Comparison of ENCODE assay signal across 14 mouse cellular contexts in the genomic region with DNA sequence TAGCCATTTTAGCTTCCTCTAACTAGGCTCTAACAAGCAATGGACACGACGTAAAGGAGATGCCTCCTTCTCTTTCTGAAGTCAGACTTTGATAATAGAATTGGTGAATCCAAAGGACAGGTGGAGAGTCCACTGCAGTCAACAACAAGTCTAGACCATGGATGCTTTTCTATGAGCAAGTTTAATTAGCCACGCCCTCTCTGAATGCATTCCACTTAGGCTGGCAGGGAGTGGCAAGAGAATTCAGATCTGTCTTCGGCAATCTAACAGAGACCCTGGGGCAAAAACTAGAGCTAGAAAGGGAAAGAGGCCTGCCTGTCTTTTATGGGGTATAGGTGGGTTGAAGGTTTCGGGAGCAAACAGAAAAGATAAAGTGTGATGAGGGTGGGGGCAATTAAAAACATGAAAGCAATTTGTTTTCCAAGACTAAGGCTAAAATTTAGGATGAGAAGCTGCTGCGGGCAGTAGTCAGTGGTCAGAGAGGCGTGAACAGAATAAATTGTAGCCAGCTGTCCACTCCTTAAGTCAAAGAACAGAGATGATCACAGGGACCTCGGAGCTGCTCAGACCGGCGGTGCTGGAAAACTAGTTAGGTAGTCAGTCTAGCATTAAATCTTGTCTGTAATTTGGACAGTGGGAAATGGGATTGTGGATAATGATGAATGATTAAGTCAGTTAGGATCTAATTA. TPM values are rescaled to one million over a fixed set of nuclear protein-coding genes. Genes with fewer than 3 reads are reported as not detected.
DNase-seq lines count a peak whose midpoint lies in the region; ATAC-seq and TF ChIP-seq lines count a peak whose summit lies in the region.
"Had no signal": no experiment of that assay in that cellular context is flagged by ENCODE, and none has a peak within 500 bp of the region (broad histone marks: within the 10 kb centered on the region; RNA-seq: fewer than 3 reads in every experiment).

No protein-coding gene starts in this region.

- H3K9me3 ChIP-seq in ES-Bruce4 (replicated peaks; ENCODE audit: control insufficient read depth, insufficient read depth, low read length, poor library complexity, severe bottlenecking): no peaks in the 10 kb centered on the region
- H3K9me3 ChIP-seq in ES-E14 (ENCODE audit: control insufficient read depth, insufficient read depth, low read depth, low read length): no peaks in the 10 kb centered on the region
- no peaks in the 10 kb centered on the region for H3K9me3 ChIP-seq in hindbrain, postnatal 0 days (ENCODE audit: low read length)

- no peaks in the 10 kb centered on the region for H3K27me3 ChIP-seq in ES-Bruce4 (ENCODE audit: control insufficient read depth, insufficient read depth, low read length, poor library complexity, severe bottlenecking)
- no peaks in the 10 kb centered on the region for H3K27me3 ChIP-seq in hindbrain, postnatal 0 days (ENCODE audit: insufficient read depth, low read length)

- WGBS in hindbrain, postnatal 0 days: 59% methylated on average over 10 of the region's 10 CpGs

- H3K9ac ChIP-seq in ES-Bruce4 (ENCODE audit: low read depth, poor library complexity, severe bottlenecking): no peak overlapping the region
- no peak overlapping the region for H3K9ac ChIP-seq in ES-E14 (ENCODE audit: insufficient read depth, low read depth, low read length, poor library complexity, severe bottlenecking)
- H3K9ac ChIP-seq in hindbrain, postnatal 0 days (replicated peaks; ENCODE audit: low read length): no peak overlapping the region

- peak; percentile 67; the same call in 1 of the 2 replicates for ATAC-seq in hindbrain, postnatal 0 days

- TF ChIP-seq CTCF in ES-Bruce4 (IDR thresholded peaks at IDR 0.05; ENCODE audit: low read depth, low read length): no peak
- no peak for TF ChIP-seq CTCF in hindbrain, postnatal 0 days (IDR thresholded peaks at IDR 0.05; ENCODE audit: low read depth)

- DNase-seq in ES-E14 (ENCODE audit: low read depth, low spot score): peak; percentile 25
- DNase-seq in hindbrain, postnatal 0 days (ENCODE audit: low spot score): peak; percentile 23
- peak; percentile 13 to 49 for DNase-seq in kidney, postnatal 4 days
- DNase-seq in cerebellum, postnatal 36 days: no peak
- DNase-seq in adrenal gland, postnatal 25 days: no peak
- DNase-seq in ovary, postnatal 14 days (ENCODE audit: low spot score): no peak
- DNase-seq: cerebellum, adult 9-10 months; heart, adult 11 months; heart, postnatal 4 days; layer of hippocampus, postnatal 36 days; liver; lung, postnatal 10 days; right cerebral cortex, postnatal 4 days had no signal

- H3K4me3 ChIP-seq in ES-Bruce4 (ENCODE audit: low read depth, low read length): no peak overlapping the region
- H3K4me3 ChIP-seq in ES-E14 (ENCODE audit: insufficient read depth in 1 of 2, low read depth in 1 of 2, low read length in 2 of 2, poor library complexity in 1 of 2, severe bottlenecking in 1 of 2): no peak overlapping the region
- no peak overlapping the region for H3K4me3 ChIP-seq in hindbrain, postnatal 0 days (ENCODE audit: low read length)

- TF ChIP-seq EP300 in ES-Bruce4 (IDR thresholded peaks at IDR 0.05; ENCODE audit: insufficient read depth, low read depth, low read length): no peak

- in situ Hi-C loops in ES-E14 (cut with MboI; ENCODE audit: low sequenced_read_pairs in 2 of 2, unreplicated experiment in 2 of 2): no loop called here

- no peak for TF ChIP-seq POLR2A in ES-Bruce4 (IDR thresholded peaks at IDR 0.05; ENCODE audit: insufficient read depth, low read length)

- peak overlapping the region; percentile 28; the same call in 1 of the 2 replicates for H3K27ac ChIP-seq in ES-Bruce4 (ENCODE audit: insufficient read depth, low read length)
- H3K27ac ChIP-seq in ES-E14 (ENCODE audit: insufficient read depth, low read depth, low read length, poor library complexity, severe bottlenecking): no peak overlapping the region
- peak overlapping the region; percentile 1; the same call in 1 of the 2 replicates for H3K27ac ChIP-seq in hindbrain, postnatal 0 days

- H3K4me1 ChIP-seq in ES-Bruce4 (ENCODE audit: control insufficient read depth, insufficient read depth, low read length) (no peaks in the 10 kb centered on the region), ES-E14 (ENCODE audit: control insufficient read depth in 2 of 2, insufficient read depth in 2 of 2, low read length in 2 of 2, poor library complexity in 1 of 2) (peaks cover 2 to 5% of the 10 kb centered on the region in 2 experiments; a peak in 2 of 4 replicates)
- peaks cover 4% of the 10 kb centered on the region; the same call in 1 of the 2 replicates for H3K4me1 ChIP-seq in hindbrain, postnatal 0 days (ENCODE audit: insufficient read depth, low read length)

- H3K36me3 ChIP-seq in ES-Bruce4 (ENCODE audit: control insufficient read depth, insufficient read depth, low read length, poor library complexity, severe bottlenecking) (no peaks in the 10 kb centered on the region), ES-E14 (ENCODE audit: control insufficient read depth, insufficient read depth, low read length, poor library complexity, severe bottlenecking) (no peaks in the 10 kb centered on the region)
- no peaks in the 10 kb centered on the region for H3K36me3 ChIP-seq in hindbrain, postnatal 0 days (ENCODE audit: insufficient read depth, low read length)

- peak overlapping the region; percentile 16; the same call in 1 of the 2 replicates for H3K4me2 ChIP-seq in hindbrain, postnatal 0 days (ENCODE audit: low read depth, low read length)

TF ChIP-seq in ES-E14, 5 proteins besides CTCF, POLR2A, EP300 and RAD21:
- TF ChIP-seq ZC3H11A (IDR thresholded peaks at IDR 0.05; ENCODE audit: borderline replicate concordance, low read depth, low read length): no peak
- TF ChIP-seq MAFK (IDR thresholded peaks at IDR 0.05; ENCODE audit: insufficient read depth, low read depth, low read length): no peak
- no peak for TF ChIP-seq HCFC1 (IDR thresholded peaks at IDR 0.05; ENCODE audit: borderline replicate concordance, insufficient read depth, low read length)

RNA-seq across cellular contexts. Expression of gene Eml4, which starts 27.2 kb away (rescaled TPM):
- 100 and 114 TPM in 2 replicates for polyA plus RNA-seq in ES-Bruce4 (2011; ENCODE audit: insufficient read depth, insufficient read length, low read depth, missing spikeins)
- 39.5 and 43.0 TPM in 2 replicates for total RNA-seq in ES-E14 (2012; rRNA removed)
- 42.9 and 47.8 TPM in 2 replicates for total RNA-seq in hindbrain, postnatal 0 days (2014; rRNA removed)
- 18.7 and 20.2 TPM in 2 replicates for polyA plus RNA-seq in hindbrain, postnatal 0 days (2015; fragmentation: Nextera tagmentation; extraction: Ambion mirVana)
- total RNA-seq in adrenal gland, postnatal 25 days (2021): 25.9 and 28.0 TPM in 2 replicates

Comparison
In these comparisons a context has a peak if more than half of its experiments do, and no peak if none do; other contexts are left out.
1. DNase-seq: peak in ES-E14 (single experiment), hindbrain, postnatal 0 days (single experiment) and kidney, postnatal 4 days (2 of 2); none in cerebellum, postnatal 36 days (0 of 2), adrenal gland, postnatal 25 days (single experiment) and ovary, postnatal 14 days (single experiment).